Mouse (Mus musculus) testis, adult 2 months (tissue): Measurements from ENCODE around the gene Itpr2. TPM values are rescaled to one million over a fixed set of nuclear protein-coding genes. Genes with fewer than 3 reads are reported as not detected.

ENCODE experiments used
- H3K27ac ChIP-seq: fragments of 200-500 bp; 2 replicates; pipeline ENCODE4 v1.5.1; 2012; ENCODE audit warnings: low read depth, low read length; ENCODE audit not compliant: control insufficient read depth, insufficient read depth
- H3K27me3 ChIP-seq: fragments of 200-500 bp; 2 replicates; pipeline ENCODE4 v1.6.1; 2012; ENCODE audit warnings: mild to moderate bottlenecking, low read length, moderate library complexity; ENCODE audit not compliant: control insufficient read depth, insufficient read depth
- H3K36me3 ChIP-seq: fragments of 200-500 bp; 2 replicates; pipeline ENCODE4 v1.6.1; 2012; ENCODE audit warnings: mild to moderate bottlenecking, low read length; ENCODE audit not compliant: control insufficient read depth, insufficient read depth
- H3K4me1 ChIP-seq: fragments of 200-500 bp; 2 replicates; pipeline ENCODE4 v1.6.1; 2012; ENCODE audit warnings: low read length; ENCODE audit not compliant: control insufficient read depth, insufficient read depth
- H3K4me3 ChIP-seq: fragments of 200-500 bp; 2 replicates; pipeline ENCODE4 v1.5.1; 2012; ENCODE audit warnings: low read depth, mild to moderate bottlenecking, low read length, moderate library complexity, mixed read lengths; ENCODE audit not compliant: control insufficient read depth
- CTCF ChIP-seq: fragments of 200-500 bp; IDR thresholded peaks from 2 replicates; pipeline ENCODE4 v1.5.1; 2012; ENCODE audit warnings: low read depth, mild to moderate bottlenecking, inconsistent platforms, low read length, moderate library complexity; ENCODE audit not compliant: control insufficient read depth, insufficient read depth, insufficient replicate concordance
- POLR2A ChIP-seq: fragments of 200-500 bp; IDR thresholded peaks from 2 replicates; pipeline ENCODE4 v1.6.1; 2012; ENCODE audit warnings: low read depth, mild to moderate bottlenecking, inconsistent platforms, low read length, moderate library complexity; ENCODE audit not compliant: control insufficient read depth
- polyA plus RNA-seq: library from polyadenylated mRNA; depleted of rRNA; stranded (reverse); fragments of >200 nt; gene quantifications from 2 replicates; pipeline ENCODE4 v1.2.3, GENCODE M21; 2012

Gene Itpr2
- polyA plus RNA-seq, 1 experiment = 6.9 TPM

DNA sequence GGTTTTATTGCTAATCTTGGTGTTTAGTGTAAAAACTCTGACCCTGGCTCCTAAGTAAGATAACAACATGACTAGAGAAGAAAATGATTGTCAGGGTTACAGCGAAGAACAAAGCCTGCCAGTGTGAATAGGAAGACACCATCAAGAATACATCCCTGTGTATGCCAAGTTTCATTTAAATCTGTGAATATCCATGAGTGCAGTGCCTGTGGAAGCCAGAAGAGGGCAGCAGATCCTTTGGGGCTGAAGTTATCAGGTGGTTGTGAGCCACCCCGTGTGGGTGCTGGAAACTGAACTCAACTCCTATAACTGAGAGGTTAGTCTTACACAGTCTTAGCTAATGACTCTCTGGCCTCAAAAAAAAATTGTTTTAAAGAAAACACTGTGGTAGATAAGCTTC lies 109.8 kb downstream of the Itpr2 start:
- TF ChIP-seq POLR2A (no peak), CTCF (peak; percentile 41; the same call in 1 of the 2 replicates)
- Histone ChIP-seq H3K4me1 (no peaks in the 10 kb centered on the region), H3K27ac (no peak overlapping the region), H3K36me3 (no peaks in the 10 kb centered on the region), H3K4me3 (no peak overlapping the region), H3K27me3 (no peaks in the 10 kb centered on the region)

GRCm38 (mm10) chr6:146390159-146390558 lies 111.9 kb downstream of the Itpr2 start:
- H3K27ac ChIP-seq = no peak overlapping the region
- H3K36me3 ChIP-seq = no peaks in the 10 kb centered on the region
- H3K4me3 ChIP-seq = no peak overlapping the region
- no peaks in the 10 kb centered on the region for H3K27me3 ChIP-seq
- TF ChIP-seq CTCF (peak; percentile 29; the same call in 1 of the 2 replicates), POLR2A (no peak)
- H3K4me1 ChIP-seq = no peaks in the 10 kb centered on the region

- no peaks in the 10 kb centered on the region for H3K36me3 ChIP-seq
- no peaks in the 10 kb centered on the region for H3K27me3 ChIP-seq
- no peak overlapping the region for H3K27ac ChIP-seq
- no peak overlapping the region for H3K4me3 ChIP-seq
- TF ChIP-seq POLR2A (no peak), CTCF (no peak)
- H3K4me1 ChIP-seq = no peaks in the 10 kb centered on the region
Measured at GRCm38 (mm10) chr6:146388010-146388409, 114.0 kb downstream of the Itpr2 start.

DNA sequence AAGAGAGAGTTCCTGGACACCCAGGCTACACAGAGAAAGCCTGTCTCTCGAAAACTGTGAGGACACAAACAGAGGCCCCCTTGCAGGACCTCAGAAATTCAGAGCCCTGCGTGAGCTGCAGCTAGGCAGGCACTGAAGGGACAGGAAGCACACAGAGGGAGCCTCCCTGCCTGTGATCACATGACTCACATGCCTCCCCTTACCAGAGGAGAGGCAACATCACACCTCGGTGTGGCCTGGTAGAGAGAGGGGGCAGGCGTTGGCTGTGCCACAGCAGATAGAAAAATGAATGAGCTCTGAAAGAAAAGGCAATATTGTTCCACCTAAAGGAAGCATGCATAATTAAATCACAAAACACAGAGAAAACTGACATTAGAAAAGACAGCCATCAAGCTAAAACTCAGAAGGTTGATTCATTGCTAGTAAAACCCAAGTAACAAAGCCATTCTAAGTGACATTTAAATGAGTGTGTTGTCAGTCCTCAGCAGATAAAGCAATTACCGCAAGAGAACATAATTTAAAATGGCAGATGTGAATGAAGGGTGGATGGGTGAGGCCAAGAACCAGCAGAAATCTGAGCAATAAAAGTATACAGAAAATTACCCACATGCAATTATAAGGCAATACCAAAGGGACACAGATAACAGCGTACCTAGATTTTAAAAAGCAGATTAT lies 114.8 kb downstream of the Itpr2 start:
- Histone ChIP-seq H3K27me3 (no peaks in the 10 kb centered on the region), H3K27ac (no peak overlapping the region), H3K4me3 (no peak overlapping the region), H3K36me3 (no peaks in the 10 kb centered on the region), H3K4me1 (no peaks in the 10 kb centered on the region)
- no peak for TF ChIP-seq POLR2A
- no peak for TF ChIP-seq CTCF

DNA sequence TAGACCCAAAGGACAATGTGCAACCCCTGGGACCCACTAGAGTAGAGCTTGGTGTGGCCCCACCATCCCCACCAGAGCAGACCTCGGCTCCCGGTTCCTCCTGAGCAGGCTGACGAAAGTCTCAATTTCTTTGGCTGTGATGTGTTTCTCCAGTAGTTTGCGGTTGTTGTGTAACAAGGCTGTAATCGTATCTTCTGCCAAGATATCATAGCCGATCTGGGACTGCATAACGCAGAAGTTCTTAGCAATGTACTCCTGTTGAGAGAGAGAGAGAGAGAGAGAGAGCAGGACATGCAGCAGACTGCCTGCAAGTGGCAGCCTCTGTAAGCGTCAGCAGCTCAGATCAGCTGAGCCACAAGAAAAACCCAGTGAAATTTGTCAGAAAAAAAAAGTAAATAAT lies 122.8 kb downstream of the Itpr2 start:
- Histone ChIP-seq H3K4me3 (no peak overlapping the region), H3K4me1 (no peaks in the 10 kb centered on the region), H3K27me3 (no peaks in the 10 kb centered on the region), H3K27ac (no peak overlapping the region), H3K36me3 (no peaks in the 10 kb centered on the region)
- TF ChIP-seq POLR2A (no peak), CTCF (no peak)

GRCm38 (mm10) chr6:146371511-146371910 lies 130.5 kb downstream of the Itpr2 start:
- Histone ChIP-seq H3K27me3 (no peaks in the 10 kb centered on the region), H3K27ac (no peak overlapping the region), H3K4me3 (no peak overlapping the region), H3K4me1 (no peaks in the 10 kb centered on the region), H3K36me3 (no peaks in the 10 kb centered on the region)
- TF ChIP-seq CTCF (no peak), POLR2A (no peak)

GRCm38 (mm10) chr6:146366180-146366579 lies 135.8 kb downstream of the Itpr2 start:
- no peak overlapping the region for H3K4me3 ChIP-seq
- TF ChIP-seq CTCF (no peak), POLR2A (no peak)
- no peaks in the 10 kb centered on the region for H3K36me3 ChIP-seq
- no peaks in the 10 kb centered on the region for H3K27me3 ChIP-seq
- no peak overlapping the region for H3K27ac ChIP-seq
- H3K4me1 ChIP-seq = no peaks in the 10 kb centered on the region
